Mouse (Mus musculus) right cerebral cortex, postnatal 25 days (tissue): ENCODE measurements at regions not wholly inside any gene's neighbourhood (a gene's known extent, or its start where the extent isn't known, plus 50 kb on each side); places are given as distances from the start of the nearest gene placed in this dataset.

Experiments used
- DNase-seq: peaks from one replicate; pipeline ENCODE4 v3.0.0; 2022

DNA sequence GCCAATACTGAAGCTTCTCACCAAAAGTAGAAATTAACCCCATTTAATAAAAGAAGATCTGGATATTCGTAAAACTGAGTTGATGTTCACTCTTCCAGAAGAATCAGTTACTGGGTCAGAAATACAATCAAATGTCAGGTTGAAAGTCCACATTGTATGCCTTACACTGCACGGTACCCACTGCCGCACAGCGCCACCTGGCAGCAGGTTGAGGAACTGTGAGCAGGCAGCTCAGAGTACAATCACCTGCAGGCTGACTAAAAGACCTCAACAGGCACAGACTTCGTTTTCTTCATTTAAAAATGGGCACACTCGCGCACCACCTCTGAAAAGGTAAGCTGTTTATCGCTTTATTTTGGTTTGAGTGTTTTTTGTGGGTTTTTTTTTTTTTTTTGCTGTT, 341.8 kb upstream of the Mms22l start:
- DNase-seq: peak; percentile 78

DNA sequence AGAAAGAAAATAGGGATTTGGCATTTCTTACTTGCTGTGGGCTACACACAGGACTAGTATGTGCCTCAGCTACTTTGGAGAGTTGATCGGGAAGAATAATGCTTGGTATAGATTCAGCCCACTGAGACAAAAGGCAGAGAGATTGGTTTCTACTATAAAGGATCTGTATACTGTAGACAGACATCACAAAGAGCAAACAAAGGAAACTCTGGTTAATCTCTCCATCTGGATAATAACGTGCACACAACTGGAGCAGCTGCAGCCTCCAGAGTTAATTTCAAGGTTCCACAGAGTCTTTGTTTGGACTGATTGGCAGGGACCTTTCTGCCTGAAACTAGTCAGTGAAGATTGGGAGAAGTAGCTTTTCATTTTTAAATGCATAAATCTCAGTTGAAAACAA, 322.5 kb upstream of the Mms22l start:
- no peak for DNase-seq

- no peak for DNase-seq
Measured at GRCm38 (mm10) chr4:24213262-24214036, 282.8 kb upstream of the Mms22l start.

- no peak for DNase-seq
Measured at GRCm38 (mm10) chr4:24214037-24214362, 282.3 kb upstream of the Mms22l start.

GRCm38 (mm10) chr4:24218383-24218934, 277.8 kb upstream of the Mms22l start:
- no peak for DNase-seq

DNA sequence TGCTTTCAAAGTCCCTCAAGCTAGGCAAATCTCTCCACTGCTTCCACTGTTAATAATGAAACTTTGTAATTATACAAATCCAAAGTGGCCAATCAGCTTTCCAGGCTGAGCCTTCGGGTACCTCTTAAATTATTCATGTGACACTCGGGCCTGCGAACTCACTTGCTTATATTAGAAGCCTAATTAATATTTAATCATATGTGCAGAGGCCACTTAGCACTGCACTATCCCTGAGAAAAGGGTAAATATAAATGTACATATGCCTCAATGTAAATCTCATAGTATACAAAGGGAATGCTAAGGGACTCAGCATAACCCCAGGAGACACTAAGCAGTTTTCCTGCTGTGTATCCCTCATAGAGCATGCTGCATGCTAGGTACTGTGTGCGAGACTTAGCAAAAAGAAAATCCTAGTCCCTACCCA, 277.2 kb upstream of the Mms22l start:
- no peak for DNase-seq

DNA sequence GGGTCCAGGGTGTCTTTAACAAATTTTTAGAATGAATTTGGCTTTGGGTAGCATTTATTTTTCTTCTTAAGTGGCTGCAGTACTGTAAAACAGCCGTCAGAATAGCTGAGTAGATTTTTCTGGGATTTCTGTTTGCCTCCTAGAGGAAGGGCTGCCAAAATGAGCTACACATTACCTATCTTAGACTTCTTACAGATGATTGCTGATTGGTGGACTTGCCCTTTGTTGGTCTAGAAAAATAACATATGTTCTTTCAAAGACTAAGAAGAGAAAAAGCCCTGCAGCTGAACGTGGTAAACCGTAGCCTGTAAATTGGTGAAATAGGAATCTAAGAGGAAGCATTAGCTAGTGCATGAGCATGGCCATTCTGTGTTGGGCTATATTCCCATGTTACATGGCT, 276.7 kb upstream of the Mms22l start:
- no peak for DNase-seq

- no peak for DNase-seq
Measured at GRCm38 (mm10) chr4:24245124-24245523, 251.1 kb upstream of the Mms22l start.

DNA sequence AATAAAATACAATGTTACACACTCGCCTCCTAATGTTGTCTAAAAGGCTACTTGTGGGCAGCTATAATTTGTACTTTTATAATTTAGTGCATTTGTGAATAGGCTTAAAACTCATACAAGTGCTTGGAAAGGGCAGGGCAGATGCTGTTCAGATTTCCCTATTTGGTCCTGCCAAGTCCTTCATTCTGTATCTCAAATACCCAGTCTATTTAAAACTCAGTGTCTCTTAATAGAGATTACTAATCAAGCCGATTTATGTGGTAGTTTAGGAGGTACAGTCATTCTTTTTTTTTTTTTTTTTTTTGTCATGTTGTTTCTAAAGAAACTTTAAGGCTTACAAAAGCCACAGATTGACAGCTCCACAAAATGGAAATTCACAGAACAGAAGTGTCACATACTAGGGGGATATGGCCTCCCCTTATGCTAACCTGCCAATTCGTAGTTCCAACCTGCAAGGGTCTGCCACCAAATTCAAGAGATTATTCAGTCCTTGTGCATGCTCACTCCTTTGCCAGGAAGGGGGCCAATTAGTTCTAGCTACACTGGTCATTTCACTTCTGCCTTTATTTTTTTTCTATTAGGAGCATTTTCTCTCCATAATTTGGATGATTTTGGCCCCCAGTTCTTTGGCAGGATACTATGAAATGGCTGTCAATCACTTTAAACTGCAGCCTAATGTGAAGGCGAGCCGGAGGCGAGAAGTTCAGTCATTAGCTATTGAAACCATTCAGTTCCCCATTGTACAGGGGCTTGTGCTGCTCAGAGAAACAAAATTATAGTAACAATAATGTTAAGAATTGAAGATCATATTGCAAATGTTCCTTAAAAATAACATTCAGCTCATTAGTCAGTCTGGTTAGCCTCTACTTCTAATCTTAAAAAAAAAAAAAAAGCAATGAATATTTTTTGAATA, 247.9 kb upstream of the Mms22l start:
- DNase-seq: no peak

GRCm38 (mm10) chr4:24249243-24249970, 246.8 kb upstream of the Mms22l start:
- no peak for DNase-seq

DNA sequence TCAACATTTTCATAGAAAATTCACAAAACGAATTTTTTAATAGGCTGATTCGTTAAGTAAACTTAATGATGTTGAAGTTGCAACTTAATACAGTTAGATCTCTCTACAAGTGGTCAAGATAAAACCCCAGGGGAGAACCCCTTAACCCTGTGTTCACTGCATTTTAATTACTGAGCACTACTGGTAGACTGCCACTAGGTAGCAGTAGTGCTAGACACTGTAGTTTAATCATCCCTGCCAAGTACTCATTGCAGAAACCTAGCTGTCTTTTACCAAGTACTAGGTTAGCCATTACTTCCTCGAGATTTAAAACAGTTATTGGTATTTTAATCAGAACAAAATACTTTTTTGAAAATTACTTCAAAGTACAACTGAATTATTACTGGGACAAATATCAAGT, 218.1 kb upstream of the Mms22l start:
- DNase-seq: no peak
